Mouse (Mus musculus) intestine, embryonic 15.5 days (tissue): Measurements from ENCODE around the gene Sec11a. TPM values are rescaled to one million over a fixed set of nuclear protein-coding genes. Genes with fewer than 3 reads are reported as not detected.
"Not testable (repeated sequence)": the region's sequence is repeated elsewhere in the genome, so short reads cannot be mapped to it uniquely, and the experiment has no call there.

Experiments
- ATAC-seq: fragments of 200-750 bp; cut with Nextera tagmentation; 2 replicates; pipeline ENCODE4 v1.8.0; 2017; ENCODE audit warnings: moderate TSS enrichment, moderate library complexity
- H3K27ac ChIP-seq: fragments of 300-500 bp; sonication (generic); 2 replicates; pipeline ENCODE4 v1.5.1; 2015; ENCODE audit warnings: mild to moderate bottlenecking, inconsistent platforms
- H3K27me3 ChIP-seq: fragments of 300-500 bp; sonication (generic); replicated peaks from 2 replicates; pipeline ENCODE4 v1.6.1; 2015; ENCODE audit warnings: inconsistent platforms
- H3K36me3 ChIP-seq: fragments of 300-500 bp; sonication (generic); 2 replicates; pipeline ENCODE4 v1.6.1; 2015; ENCODE audit warnings: inconsistent platforms
- H3K4me1 ChIP-seq: fragments of 300-500 bp; sonication (generic); replicated peaks from 2 replicates; pipeline ENCODE4 v1.6.1; 2015; ENCODE audit warnings: inconsistent platforms
- H3K4me2 ChIP-seq: fragments of 300-500 bp; sonication (generic); replicated peaks from 2 replicates; pipeline ENCODE4 v1.6.1; 2015; ENCODE audit warnings: mild to moderate bottlenecking, inconsistent platforms
- H3K4me3 ChIP-seq: fragments of 300-500 bp; sonication (generic); replicated peaks from 2 replicates; pipeline ENCODE4 v1.5.1; 2015; ENCODE audit warnings: inconsistent platforms
- H3K9ac ChIP-seq: fragments of 300-500 bp; sonication (generic); 2 replicates; pipeline ENCODE4 v1.6.1; 2015; ENCODE audit warnings: inconsistent platforms
- H3K9me3 ChIP-seq: fragments of 300-500 bp; sonication (generic); 2 replicates; pipeline ENCODE4 v1.6.1; 2016; ENCODE audit warnings: inconsistent platforms
- WGBS: fragments of 180-500 bp; shearing (Covaris S2); methylation state at CpG from one replicate; pipeline ENCODE4 v1.1.7; 2015; 5-methylcytosine and 5-hydroxymethylcytosine counted together
- polyA plus RNA-seq: library from polyadenylated mRNA; unstranded; fragments of >200 nt; fragmentation: Nextera tagmentation; extraction: Ambion mirVana; gene quantifications from 2 replicates; pipeline ENCODE4 v1.2.1, GENCODE M21; 2015

The Sec11a gene
- polyA plus RNA-seq, 1 experiment from 2014 or later: 254 TPM

- no peak overlapping the region for H3K9ac ChIP-seq
- H3K4me1 ChIP-seq: no peaks in the 10 kb centered on the region
- H3K36me3 ChIP-seq: no peaks in the 10 kb centered on the region
- no peaks in the 10 kb centered on the region for H3K27me3 ChIP-seq
- H3K4me2 ChIP-seq: no peak overlapping the region
- WGBS: 83% methylated on average over 4 of the region's 4 CpGs
- H3K4me3 ChIP-seq: no peak overlapping the region
- ATAC-seq: peak; percentile 41; the same call in 1 of the 2 replicates
- H3K27ac ChIP-seq: no peak overlapping the region
- no peaks in the 10 kb centered on the region for H3K9me3 ChIP-seq
These were observed 7.8 kb downstream of the Sec11a start for GRCm38 (mm10) chr7:80939808-80940207.

- not testable (repeated sequence) for H3K9ac ChIP-seq, H3K4me1 ChIP-seq, H3K4me2 ChIP-seq, H3K27ac ChIP-seq, H3K27me3 ChIP-seq, H3K9me3 ChIP-seq, H3K36me3 ChIP-seq, ATAC-seq, H3K4me3 ChIP-seq
These were observed 10.3 kb downstream of the Sec11a start for GRCm38 (mm10) chr7:80937304-80937666.

DNA sequence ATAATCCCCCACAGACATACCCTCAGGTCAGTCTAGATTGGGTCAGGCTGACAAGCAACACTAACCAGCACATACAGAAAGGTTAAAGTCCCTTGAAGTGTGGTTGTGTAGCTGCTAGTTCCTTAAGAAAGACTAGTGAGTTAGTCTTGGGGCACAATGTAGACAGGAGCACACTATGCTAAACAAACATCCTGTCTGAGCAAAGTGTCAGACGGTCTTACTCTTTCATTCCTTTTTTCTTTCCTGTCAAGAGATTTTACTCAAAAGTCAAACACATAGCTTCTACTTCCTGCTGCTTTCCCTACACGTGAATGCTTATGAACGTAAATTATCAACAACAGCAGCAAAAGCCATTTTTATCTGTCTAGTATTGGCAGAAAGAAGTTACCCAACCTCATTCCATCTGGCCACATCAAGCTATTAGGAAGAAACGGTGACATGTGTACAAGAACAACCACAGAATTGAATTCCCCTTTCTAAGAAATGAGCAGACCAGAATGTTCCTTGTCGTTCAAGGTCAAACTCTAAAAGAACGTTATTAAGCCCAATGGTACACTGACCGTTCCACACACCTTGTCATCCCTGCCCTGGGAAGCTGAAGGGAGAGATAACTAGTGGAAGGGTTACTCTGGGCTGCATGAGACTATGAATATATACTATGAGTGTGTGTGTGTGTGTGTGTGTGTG is 10.8 kb downstream of the Sec11a start:
- ATAC-seq, H3K4me2 ChIP-seq, H3K36me3 ChIP-seq, H3K9me3 ChIP-seq, H3K27me3 ChIP-seq, H3K4me3 ChIP-seq, H3K9ac ChIP-seq, H3K27ac ChIP-seq, H3K4me1 ChIP-seq: not testable (repeated sequence)
- WGBS: 46% methylated on average over 7 of the region's 7 CpGs

GRCm38 (mm10) chr7:80935834-80936233 is 11.7 kb downstream of the Sec11a start:
- Histone ChIP-seq H3K4me1 (no peaks in the 10 kb centered on the region), H3K27me3 (no peaks in the 10 kb centered on the region), H3K4me2 (no peak overlapping the region), H3K4me3 (no peak overlapping the region), H3K9me3 (no peaks in the 10 kb centered on the region), H3K27ac (no peak overlapping the region), H3K9ac (no peak overlapping the region), H3K36me3 (peaks cover 17% of the 10 kb centered on the region; the same call in 1 of the 2 replicates)
- ATAC-seq: no peak
- WGBS: 93% methylated on average over 1 of the region's 1 CpGs

GRCm38 (mm10) chr7:80932777-80933176 is 14.8 kb downstream of the Sec11a start:
- Histone ChIP-seq H3K4me1 (no peaks in the 10 kb centered on the region), H3K9me3 (no peaks in the 10 kb centered on the region), H3K36me3 (peaks cover 17% of the 10 kb centered on the region; the same call in 1 of the 2 replicates), H3K27ac (no peak overlapping the region), H3K4me2 (no peak overlapping the region), H3K4me3 (no peak overlapping the region), H3K9ac (no peak overlapping the region), H3K27me3 (no peaks in the 10 kb centered on the region)
- no peak for ATAC-seq
- WGBS: 82% methylated on average over 1 of the region's 1 CpGs

DNA sequence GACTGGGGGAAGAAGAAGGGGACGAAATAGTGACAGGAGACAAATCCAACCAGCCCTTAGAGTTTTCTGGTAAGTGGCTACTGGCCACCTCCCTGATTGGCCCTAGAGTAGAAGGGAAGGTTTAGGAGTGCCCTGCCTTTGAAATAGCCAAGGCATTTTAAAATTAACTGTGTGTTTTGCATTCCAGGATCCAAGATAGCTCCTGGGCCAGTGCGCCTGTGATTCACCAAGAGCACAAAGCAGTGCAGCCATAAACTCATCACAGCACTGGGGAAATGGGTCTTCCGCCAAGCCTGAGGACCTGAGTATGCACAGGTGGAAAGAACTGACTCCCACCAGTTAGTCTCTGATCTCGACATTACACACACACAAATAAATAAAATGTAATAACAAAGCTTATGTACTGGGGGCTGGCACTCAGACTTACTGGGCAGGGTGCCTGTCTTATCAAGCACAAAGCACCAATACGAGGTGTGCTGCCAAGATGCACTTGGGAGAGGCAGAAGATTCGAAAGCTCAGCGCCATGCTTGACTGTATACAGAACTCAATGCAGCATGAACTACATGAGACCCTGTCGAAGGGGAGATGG is 15.9 kb downstream of the Sec11a start:
- Histone ChIP-seq H3K27ac (no peak overlapping the region), H3K36me3 (peaks cover 23% of the 10 kb centered on the region)

DNA sequence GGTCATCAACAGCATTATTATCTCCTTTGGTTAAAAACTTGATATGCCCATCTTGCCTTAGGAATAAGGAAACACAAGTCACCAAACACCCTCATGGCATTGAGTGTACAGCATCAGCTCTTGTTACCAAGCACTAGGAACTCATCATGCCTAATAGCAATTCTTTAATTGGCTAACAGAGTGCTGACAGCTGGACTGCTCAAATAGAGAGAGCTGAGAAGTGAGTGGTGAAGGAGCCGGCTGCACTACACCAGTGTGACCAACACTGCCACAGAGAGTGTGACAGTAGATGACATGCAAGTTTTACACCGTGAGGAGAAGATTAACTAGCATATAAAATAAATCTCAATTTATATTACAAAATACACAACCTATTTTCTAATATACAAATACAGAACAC is 24.4 kb downstream of the Sec11a start:
- Histone ChIP-seq H3K9me3 (no peaks in the 10 kb centered on the region), H3K4me1 (no peaks in the 10 kb centered on the region), H3K27ac (no peak overlapping the region), H3K36me3 (peaks cover 13% of the 10 kb centered on the region), H3K27me3 (no peaks in the 10 kb centered on the region), H3K4me2 (no peak overlapping the region), H3K9ac (no peak overlapping the region), H3K4me3 (no peak overlapping the region)
- no peak for ATAC-seq
- 83% methylated on average over 2 of the region's 2 CpGs for WGBS

More for the DNA sequence above, 15.9 kb downstream of the Sec11a start:
- H3K4me1 ChIP-seq: no peaks in the 10 kb centered on the region
- no peak overlapping the region for H3K9ac ChIP-seq
- WGBS: 87% methylated on average over 8 of the region's 8 CpGs
- no peak overlapping the region for H3K4me2 ChIP-seq
- no peaks in the 10 kb centered on the region for H3K27me3 ChIP-seq
- ATAC-seq: no peak
- H3K4me3 ChIP-seq: no peak overlapping the region
- no peaks in the 10 kb centered on the region for H3K9me3 ChIP-seq

GRCm38 (mm10) chr7:80919647-80920008 is 28.0 kb downstream of the Sec11a start:
- Histone ChIP-seq H3K27ac (no peak overlapping the region), H3K4me2 (no peak overlapping the region), H3K9ac (no peak overlapping the region), H3K4me3 (no peak overlapping the region), H3K9me3 (no peaks in the 10 kb centered on the region), H3K27me3 (no peaks in the 10 kb centered on the region), H3K4me1 (no peaks in the 10 kb centered on the region), H3K36me3 (peaks cover 14% of the 10 kb centered on the region)
- ATAC-seq: 0 out of 2 replicates have a peak, but pooled peaks have one; percentile 4
- 76% methylated on average over 5 of the region's 5 CpGs for WGBS

- H3K27ac ChIP-seq: no peak overlapping the region
- no peaks in the 10 kb centered on the region for H3K27me3 ChIP-seq
- 73% methylated on average over 8 of the region's 8 CpGs for WGBS
- ATAC-seq: peak; percentile 73
- H3K36me3 ChIP-seq: peaks cover 20% of the 10 kb centered on the region
- H3K4me2 ChIP-seq: no peak overlapping the region
- H3K4me1 ChIP-seq: no peaks in the 10 kb centered on the region
- no peak overlapping the region for H3K4me3 ChIP-seq
- no peak overlapping the region for H3K9ac ChIP-seq
- no peaks in the 10 kb centered on the region for H3K9me3 ChIP-seq
These were observed 28.5 kb downstream of the Sec11a start for GRCm38 (mm10) chr7:80918982-80919646.

GRCm38 (mm10) chr7:80917916-80918465 is 29.6 kb downstream of the Sec11a start:
- 77% methylated on average over 4 of the region's 4 CpGs for WGBS
- no peak for ATAC-seq
- peaks cover 26% of the 10 kb centered on the region for H3K36me3 ChIP-seq

GRCm38 (mm10) chr7:80912496-80912895 is 35.1 kb downstream of the Sec11a start:
- H3K4me1 ChIP-seq: no peaks in the 10 kb centered on the region
- WGBS: 85% methylated on average over 8 of the region's 8 CpGs
- H3K27ac ChIP-seq: no peak overlapping the region
- peaks cover 24% of the 10 kb centered on the region; the same call in 1 of the 2 replicates for H3K36me3 ChIP-seq
- no peak overlapping the region for H3K9ac ChIP-seq
- H3K4me2 ChIP-seq: no peak overlapping the region
- H3K4me3 ChIP-seq: no peak overlapping the region
- H3K9me3 ChIP-seq: no peaks in the 10 kb centered on the region
- no peak for ATAC-seq
- no peaks in the 10 kb centered on the region for H3K27me3 ChIP-seq

More at GRCm38 (mm10) chr7:80917916-80918465, 29.6 kb downstream of the Sec11a start:
- Histone ChIP-seq H3K4me1 (no peaks in the 10 kb centered on the region), H3K9me3 (no peaks in the 10 kb centered on the region), H3K9ac (no peak overlapping the region), H3K27me3 (no peaks in the 10 kb centered on the region), H3K27ac (no peak overlapping the region), H3K4me3 (no peak overlapping the region), H3K4me2 (no peak overlapping the region)

GRCm38 (mm10) chr7:80911053-80911452 is 36.5 kb downstream of the Sec11a start:
- 75% methylated on average over 7 of the region's 7 CpGs for WGBS
- no peak overlapping the region for H3K4me2 ChIP-seq
- H3K4me1 ChIP-seq: no peaks in the 10 kb centered on the region
- ATAC-seq: peak; percentile 39
- no peaks in the 10 kb centered on the region for H3K27me3 ChIP-seq
- H3K4me3 ChIP-seq: no peak overlapping the region
- no peak overlapping the region for H3K27ac ChIP-seq
- no peak overlapping the region for H3K9ac ChIP-seq
- H3K36me3 ChIP-seq: peaks cover 21% of the 10 kb centered on the region; the same call in 1 of the 2 replicates
- no peaks in the 10 kb centered on the region for H3K9me3 ChIP-seq
